Mouse (Mus musculus) neural tube, embryonic 14.5 days (tissue): ENCODE data around the gene Pef1. TPM values are rescaled to one million over a fixed set of nuclear protein-coding genes. Genes with fewer than 3 reads are reported as not detected.

Experiments used
- ATAC-seq: fragments of 200-750 bp; cut with Nextera tagmentation; 2 replicates; pipeline ENCODE4 v1.8.0; 2017; ENCODE audit warnings: low read depth, mild to moderate bottlenecking, moderate TSS enrichment, moderate library complexity
- H3K27ac ChIP-seq: fragments of 300-500 bp; sonication (generic); 2 replicates; pipeline ENCODE4 v1.5.1; 2014; ENCODE audit warnings: low read depth, mild to moderate bottlenecking, control low read depth, low read length, moderate library complexity, mixed read lengths
- H3K27me3 ChIP-seq: fragments of 300-500 bp; sonication (generic); 2 replicates; pipeline ENCODE4 v1.6.1; 2014; ENCODE audit warnings: low read length; ENCODE audit not compliant: control insufficient read depth, insufficient read depth
- H3K36me3 ChIP-seq: fragments of 300-500 bp; sonication (generic); 2 replicates; pipeline ENCODE4 v1.6.1; 2014; ENCODE audit warnings: low read length, mixed read lengths; ENCODE audit not compliant: control insufficient read depth, insufficient read depth
- H3K4me1 ChIP-seq: fragments of 300-500 bp; sonication (generic); 2 replicates; pipeline ENCODE4 v1.6.1; 2014; ENCODE audit warnings: low read length; ENCODE audit not compliant: control insufficient read depth, insufficient read depth
- H3K4me2 ChIP-seq: fragments of 300-500 bp; sonication (generic); 2 replicates; pipeline ENCODE4 v1.6.1; 2014; ENCODE audit warnings: mild to moderate bottlenecking, low read depth, low read length, control low read depth
- H3K4me3 ChIP-seq: fragments of 300-500 bp; sonication (generic); 2 replicates; pipeline ENCODE4 v1.5.1; 2014; ENCODE audit warnings: low read depth, low read length, control low read depth, mixed read lengths
- H3K9ac ChIP-seq: fragments of 300-500 bp; sonication (generic); replicated peaks from 2 replicates; pipeline ENCODE4 v1.6.1; 2014; ENCODE audit warnings: low read depth, mild to moderate bottlenecking, control low read depth, low read length, mixed read lengths
- H3K9me3 ChIP-seq: fragments of 300-500 bp; sonication (generic); 2 replicates; pipeline ENCODE4 v1.6.1; 2016; ENCODE audit warnings: low read length; ENCODE audit not compliant: control insufficient read depth
- WGBS: fragments of 180-500 bp; shearing (Covaris S2); extraction: QIAGEN DNeasy Blood & Tissue Kit; methylation state at CpG from one replicate; pipeline ENCODE4 v1.1.7; 2014; 5-methylcytosine and 5-hydroxymethylcytosine counted together
- polyA plus RNA-seq: library from polyadenylated mRNA; unstranded; fragments of >200 nt; fragmentation: Nextera tagmentation; extraction: Ambion mirVana; gene quantifications from 2 replicates; pipeline ENCODE4 v1.2.1, GENCODE M21; 2014

The Pef1 gene
- polyA plus RNA-seq = 66.2 and 68.3 TPM in 2 replicates

DNA sequence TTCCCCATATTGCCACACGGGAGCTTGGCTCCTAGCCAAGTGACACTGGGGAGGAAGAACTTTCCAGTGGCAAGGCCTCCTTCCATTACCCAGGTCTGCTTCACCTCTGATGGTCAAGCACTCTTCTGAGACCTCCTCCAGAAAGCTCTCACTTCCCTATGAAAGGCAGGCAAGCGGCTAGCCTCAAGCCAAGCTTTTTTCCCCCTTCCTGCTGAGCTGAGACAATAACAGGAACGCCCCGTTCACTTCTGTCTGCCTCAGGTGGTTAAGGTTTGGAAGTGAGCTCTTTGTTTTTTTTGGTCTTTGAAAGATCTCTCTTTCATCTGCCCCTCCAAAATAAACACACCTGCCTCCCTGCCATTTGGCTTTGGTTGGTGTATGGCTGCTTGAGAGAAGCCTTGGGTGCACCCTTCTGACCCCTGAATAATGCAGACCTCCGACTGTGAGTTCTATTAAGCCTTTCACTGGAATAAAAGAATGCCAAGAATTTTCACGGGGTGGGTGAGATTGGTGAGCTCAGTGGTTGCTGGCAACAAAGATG, at the start of gene Pef1:
Pef1 (plus strand) TSS at position 448 of the 541 bp plus-strand sequence.
- Histone ChIP-seq H3K9ac (no peak within 1 kb of the TSS), H3K27ac (no peak within 1 kb of the TSS), H3K4me3 (no peak within 1 kb of the TSS), H3K9me3 (no peaks in the 10 kb centered on the region), H3K27me3 (no peaks in the 10 kb centered on the region), H3K4me2 (no peak within 1 kb of the TSS), H3K36me3 (no peaks in the 10 kb centered on the region), H3K4me1 (no peaks in the 10 kb centered on the region)
- 4% methylated on average over 6 of the region's 6 CpGs for WGBS
- no peak for ATAC-seq

DNA sequence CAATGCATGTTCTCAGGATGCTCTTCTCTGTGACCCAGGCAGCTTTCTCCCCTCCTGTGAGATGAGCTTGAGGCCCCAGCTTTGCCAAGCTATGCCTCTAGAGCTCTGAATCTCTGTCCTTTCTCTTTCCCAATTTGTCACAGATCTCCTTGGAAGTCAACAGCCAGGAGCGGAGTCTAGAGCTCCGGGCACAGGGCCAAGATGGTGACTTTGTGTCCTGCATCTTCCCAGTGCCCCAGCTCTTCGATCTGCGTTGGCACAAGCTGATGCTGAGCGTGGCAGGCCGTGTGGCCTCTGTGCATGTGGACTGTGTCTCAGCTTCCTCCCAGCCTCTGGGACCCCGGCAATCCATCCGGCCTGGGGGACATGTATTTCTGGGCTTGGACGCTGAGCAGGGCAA, 49.2 kb upstream of the Pef1 start:
- Histone ChIP-seq H3K4me1 (peaks cover 10% of the 10 kb centered on the region; the same call in 1 of the 2 replicates), H3K27ac (no peak overlapping the region; the same call in 1 of the 2 replicates)

DNA sequence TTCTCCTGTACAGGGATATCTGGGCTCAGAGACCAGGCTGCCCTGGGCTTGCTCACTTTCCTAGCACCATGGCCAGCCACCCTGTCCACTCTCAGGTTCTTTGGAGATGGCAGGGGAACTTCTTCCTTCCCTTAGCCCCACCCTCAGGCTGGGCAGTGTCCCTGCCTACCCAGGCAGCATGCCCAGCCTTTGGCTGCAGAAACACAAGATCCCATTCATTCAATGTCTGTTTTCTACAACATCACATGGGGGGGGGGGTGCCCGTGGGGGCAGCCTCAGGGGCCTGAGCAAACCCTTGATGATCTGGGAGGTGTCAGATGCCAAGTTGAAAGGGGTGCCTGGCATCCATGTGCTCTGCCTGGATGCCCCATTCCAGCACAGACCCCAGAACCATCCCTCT, 47.6 kb upstream of the Pef1 start:
- no peak overlapping the region for H3K9ac ChIP-seq
- no peak for ATAC-seq
- H3K27ac ChIP-seq = no peak overlapping the region
- no peaks in the 10 kb centered on the region for H3K27me3 ChIP-seq
- H3K9me3 ChIP-seq = no peaks in the 10 kb centered on the region
- no peak overlapping the region for H3K4me2 ChIP-seq
- peaks cover 9% of the 10 kb centered on the region; the same call in 1 of the 2 replicates for H3K4me1 ChIP-seq
- no peak overlapping the region for H3K4me3 ChIP-seq
- WGBS = 47% methylated on average over 1 of the region's 1 CpGs
- no peaks in the 10 kb centered on the region for H3K36me3 ChIP-seq

More for the DNA sequence above, 49.2 kb upstream of the Pef1 start:
- Histone ChIP-seq H3K9ac (no peak overlapping the region), H3K4me3 (no peak overlapping the region), H3K36me3 (no peaks in the 10 kb centered on the region), H3K4me2 (no peak overlapping the region), H3K27me3 (no peaks in the 10 kb centered on the region), H3K9me3 (no peaks in the 10 kb centered on the region)
- no peak for ATAC-seq
- WGBS = 80% methylated on average over 9 of the region's 9 CpGs

DNA sequence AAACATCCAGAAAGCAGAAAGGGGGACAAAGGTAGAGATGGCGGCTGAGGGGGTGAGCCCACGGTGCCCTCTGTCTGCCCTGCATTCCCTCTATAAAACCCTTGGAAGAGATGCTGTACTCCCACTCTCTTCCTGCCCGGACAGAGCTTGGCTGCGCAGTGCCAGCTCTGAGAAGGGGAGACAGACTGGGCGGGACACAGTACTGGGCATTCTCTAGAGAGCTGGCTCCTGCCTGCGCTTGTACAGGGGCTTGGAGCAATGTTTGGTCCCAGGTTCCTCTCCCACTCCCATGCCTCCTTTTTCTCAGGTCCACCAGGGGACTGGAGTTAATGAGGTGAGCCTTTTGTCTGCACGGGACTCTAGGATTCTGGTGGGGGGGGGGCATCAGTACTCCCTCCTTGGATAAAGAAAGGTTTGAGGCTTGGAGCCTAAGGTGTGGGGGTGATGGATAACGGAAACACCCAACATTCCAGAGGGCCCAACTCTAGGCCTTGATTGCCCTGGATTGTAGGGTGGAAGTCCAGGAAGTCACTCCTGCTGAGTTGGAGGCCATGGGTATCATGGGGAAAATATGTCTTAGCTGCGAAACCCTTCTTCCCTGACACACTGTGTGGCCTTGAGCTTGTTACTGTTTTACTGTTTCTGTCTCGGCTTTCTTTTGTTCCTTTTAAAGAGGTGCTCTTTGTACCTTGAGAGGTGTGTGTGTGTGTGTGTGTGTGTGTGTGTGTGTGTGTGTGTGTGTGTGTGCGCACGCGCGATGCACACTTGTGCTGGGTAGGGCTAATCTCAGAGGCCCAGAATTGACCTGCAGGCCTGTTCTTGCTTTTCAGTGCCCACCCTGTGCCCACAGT, 47.0 kb upstream of the Pef1 start:
- H3K4me1 ChIP-seq = peaks cover 9% of the 10 kb centered on the region; the same call in 1 of the 2 replicates
- 0 out of 2 replicates have a peak, but pooled peaks have one; percentile 50 for ATAC-seq
- WGBS = 72% methylated on average over 14 of the region's 14 CpGs
- H3K4me2 ChIP-seq = no peak overlapping the region
- H3K4me3 ChIP-seq = no peak overlapping the region
- H3K9me3 ChIP-seq = no peaks in the 10 kb centered on the region
- no peaks in the 10 kb centered on the region for H3K36me3 ChIP-seq
- H3K27ac ChIP-seq = no peak overlapping the region
- H3K27me3 ChIP-seq = no peaks in the 10 kb centered on the region
- H3K9ac ChIP-seq = no peak overlapping the region

DNA sequence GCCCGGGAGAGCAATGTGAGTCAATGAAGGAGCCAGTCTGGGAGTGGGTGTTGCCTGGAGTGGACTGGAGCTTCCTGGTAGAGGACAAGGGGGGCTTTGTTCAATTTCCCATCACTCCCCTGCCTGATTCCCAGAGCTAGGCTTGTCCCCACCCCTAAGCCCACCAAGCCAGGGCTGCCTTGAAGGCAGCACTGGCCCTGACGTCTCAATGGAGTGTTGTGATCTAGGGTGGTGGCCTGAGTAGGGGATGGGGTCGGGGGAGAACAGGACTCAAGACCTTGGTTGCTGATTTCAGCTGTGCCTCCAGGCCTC, 46.4 kb upstream of the Pef1 start:
- 23% methylated on average over 3 of the region's 3 CpGs for WGBS
- H3K9ac ChIP-seq = no peak overlapping the region
- H3K27ac ChIP-seq = no peak overlapping the region
- no peaks in the 10 kb centered on the region for H3K9me3 ChIP-seq
- no peak overlapping the region for H3K4me3 ChIP-seq
- peaks cover 9% of the 10 kb centered on the region; the same call in 1 of the 2 replicates for H3K4me1 ChIP-seq
- peak; percentile 59; the same call in 1 of the 2 replicates for ATAC-seq
- no peak overlapping the region for H3K4me2 ChIP-seq
- H3K36me3 ChIP-seq = no peaks in the 10 kb centered on the region
- H3K27me3 ChIP-seq = no peaks in the 10 kb centered on the region

DNA sequence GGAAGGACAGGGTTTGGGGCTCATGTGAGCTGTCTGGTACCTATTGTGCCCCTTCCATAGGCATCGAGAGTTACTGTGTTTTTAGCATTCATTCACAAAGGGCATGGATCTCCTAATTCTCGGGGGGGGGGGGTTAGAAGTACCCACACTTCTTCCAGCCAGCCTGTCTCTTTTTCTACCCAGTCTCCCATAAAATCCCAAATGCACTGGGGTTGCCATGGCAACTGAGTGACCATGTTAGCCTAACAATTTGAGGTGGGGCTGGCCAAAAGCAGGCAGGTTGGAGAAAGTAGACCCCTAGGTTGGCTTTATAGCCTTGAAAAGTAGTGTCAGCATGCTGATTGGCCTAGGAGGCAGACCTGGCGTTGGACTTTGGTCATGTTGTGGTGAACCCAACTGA, 45.9 kb upstream of the Pef1 start:
- H3K4me3 ChIP-seq = no peak overlapping the region
- no peak for ATAC-seq
- no peak overlapping the region for H3K9ac ChIP-seq
- no peaks in the 10 kb centered on the region for H3K27me3 ChIP-seq
- peaks cover 9% of the 10 kb centered on the region; the same call in 1 of the 2 replicates for H3K4me1 ChIP-seq
- no peak overlapping the region for H3K4me2 ChIP-seq
- 30% methylated on average over 3 of the region's 3 CpGs for WGBS
- no peaks in the 10 kb centered on the region for H3K9me3 ChIP-seq
- no peak overlapping the region for H3K27ac ChIP-seq
- H3K36me3 ChIP-seq = no peaks in the 10 kb centered on the region

DNA sequence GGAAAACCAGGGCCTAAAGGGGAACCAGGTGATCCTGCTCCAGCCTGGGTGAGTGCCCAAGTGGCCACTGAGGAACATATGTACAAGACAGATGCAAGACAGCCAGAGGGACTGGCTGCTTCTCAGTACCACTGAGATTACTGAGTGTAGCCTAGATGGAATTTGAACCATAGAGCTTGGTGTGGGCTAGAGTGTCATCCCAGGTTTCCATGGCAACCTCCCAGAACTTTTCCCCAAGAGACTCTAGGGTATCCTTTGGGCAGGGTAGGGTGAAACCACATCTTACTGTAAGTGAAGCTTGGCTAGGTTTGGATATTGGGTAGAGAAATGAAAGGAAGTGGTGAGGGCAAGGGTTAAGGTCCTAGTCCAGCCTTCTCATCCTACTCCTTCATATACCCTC, 41.4 kb upstream of the Pef1 start:
- Histone ChIP-seq H3K9ac (no peak overlapping the region), H3K27me3 (no peaks in the 10 kb centered on the region), H3K4me2 (no peak overlapping the region), H3K36me3 (no peaks in the 10 kb centered on the region), H3K27ac (no peak overlapping the region), H3K4me3 (no peak overlapping the region), H3K4me1 (peaks cover 3% of the 10 kb centered on the region; the same call in 1 of the 2 replicates), H3K9me3 (no peaks in the 10 kb centered on the region)
- no peak for ATAC-seq

DNA sequence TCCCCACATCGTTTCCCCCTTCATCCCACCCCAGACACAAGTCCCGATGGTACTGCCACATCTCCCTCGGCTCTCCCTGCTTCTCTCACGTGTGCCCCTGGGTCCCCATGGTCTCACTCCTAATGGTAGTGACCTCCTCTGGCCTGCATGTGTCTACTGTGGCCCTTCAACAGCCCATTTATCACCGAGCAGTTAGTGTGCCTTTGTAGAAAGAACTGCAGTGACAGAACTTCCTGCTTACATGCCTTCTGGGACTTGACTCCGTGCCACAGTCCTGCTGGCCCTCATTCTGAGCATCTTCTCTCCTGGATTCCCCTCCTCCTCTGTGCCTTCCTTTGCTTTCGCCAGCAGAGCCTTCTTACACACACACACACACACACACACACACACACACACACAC, 39.2 kb upstream of the Pef1 start:
- WGBS = 68% methylated on average over 7 of the region's 7 CpGs
- Histone ChIP-seq H3K27me3 (no peaks in the 10 kb centered on the region), H3K36me3 (no peaks in the 10 kb centered on the region), H3K4me3 (no peak overlapping the region), H3K4me2 (no peak overlapping the region), H3K9ac (no peak overlapping the region), H3K4me1 (no peaks in the 10 kb centered on the region), H3K27ac (no peak overlapping the region), H3K9me3 (no peaks in the 10 kb centered on the region)
- no peak for ATAC-seq

DNA sequence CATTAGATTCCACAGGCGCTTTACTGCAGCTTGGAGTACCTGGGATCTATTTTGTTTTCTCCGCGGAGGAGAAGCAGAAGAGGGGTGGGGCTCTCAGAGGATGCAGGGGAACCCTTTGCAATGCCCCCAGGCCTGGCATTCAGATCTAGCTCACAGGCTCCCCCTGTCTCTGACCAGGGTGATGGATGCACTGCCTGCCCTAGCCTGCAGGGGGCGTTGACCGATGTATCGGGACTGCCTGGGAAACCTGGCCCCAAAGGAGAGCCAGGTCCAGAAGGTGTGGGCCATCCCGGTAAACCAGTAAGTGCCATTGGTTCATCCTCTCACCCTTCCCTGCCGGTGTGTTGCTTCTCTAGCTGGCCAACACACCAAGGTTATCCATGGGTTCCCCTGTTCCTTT, 35.5 kb upstream of the Pef1 start:
- Histone ChIP-seq H3K27me3 (no peaks in the 10 kb centered on the region), H3K9ac (no peak overlapping the region), H3K36me3 (no peaks in the 10 kb centered on the region), H3K27ac (no peak overlapping the region), H3K4me1 (no peaks in the 10 kb centered on the region), H3K4me2 (no peak overlapping the region), H3K9me3 (no peaks in the 10 kb centered on the region), H3K4me3 (no peak overlapping the region)
- no peak for ATAC-seq
- WGBS = 8% methylated on average over 8 of the region's 8 CpGs
